Mouse (Mus musculus) midbrain, embryonic 14.5 days (tissue): ENCODE measurements around the gene Nptx1. TPM values are rescaled to one million over a fixed set of nuclear protein-coding genes. Genes with fewer than 3 reads are reported as not detected.
A peak's percentile ranks its signal among the peaks of the same experiment; 100 is the strongest.

Experiments
- ATAC-seq: fragments of 200-750 bp; cut with Nextera tagmentation; 2 replicates; pipeline ENCODE4 v1.8.0; 2017; ENCODE audit warnings: moderate number of reproducible peaks, moderate library complexity; ENCODE audit not compliant: low FRiP score, low TSS enrichment
- DNase-seq: peaks from one replicate; pipeline ENCODE4 v3.0.0-alpha.2; 2015
- H3K27ac ChIP-seq: fragments of 300-500 bp; sonication (generic); replicated peaks from 2 replicates; pipeline ENCODE4 v1.5.1; 2014; ENCODE audit warnings: mild to moderate bottlenecking, low read depth, low read length, moderate library complexity
- H3K27me3 ChIP-seq: fragments of 300-500 bp; sonication (generic); 2 replicates; pipeline ENCODE4 v1.6.1; 2014; ENCODE audit warnings: low read length, control low read depth, mixed read lengths; ENCODE audit not compliant: control insufficient read depth, insufficient read depth
- H3K36me3 ChIP-seq: fragments of 300-500 bp; sonication (generic); 2 replicates; pipeline ENCODE4 v1.6.1; 2014; ENCODE audit warnings: low read length, control low read depth; ENCODE audit not compliant: control insufficient read depth, insufficient read depth
- H3K4me1 ChIP-seq: fragments of 300-500 bp; sonication (generic); 2 replicates; pipeline ENCODE4 v1.6.1; 2014; ENCODE audit warnings: mild to moderate bottlenecking, antibody characterized with exemption, low read length, control low read depth; ENCODE audit not compliant: control insufficient read depth, insufficient read depth
- H3K4me2 ChIP-seq: fragments of 300-500 bp; sonication (generic); 2 replicates; pipeline ENCODE4 v1.6.1; 2014; ENCODE audit warnings: mild to moderate bottlenecking, low read length, moderate library complexity
- H3K4me3 ChIP-seq: fragments of 300-500 bp; sonication (generic); replicated peaks from 2 replicates; pipeline ENCODE4 v1.5.1; 2014; ENCODE audit warnings: low read depth, low read length
- H3K9ac ChIP-seq: fragments of 300-500 bp; sonication (generic); replicated peaks from 2 replicates; pipeline ENCODE4 v1.6.1; 2014; ENCODE audit warnings: mild to moderate bottlenecking, low read length, moderate library complexity
- H3K9me3 ChIP-seq: fragments of 300-500 bp; sonication (generic); 2 replicates; pipeline ENCODE4 v1.6.1; 2016; ENCODE audit warnings: low read length, control low read depth, mixed read lengths; ENCODE audit not compliant: control insufficient read depth
- WGBS: fragments of 180-500 bp; shearing (Covaris S2); extraction: QIAGEN DNeasy Blood & Tissue Kit; methylation state at CpG from one replicate; pipeline ENCODE4 v1.1.7; 2014; 5-methylcytosine and 5-hydroxymethylcytosine counted together
- polyA plus RNA-seq: library from polyadenylated mRNA; unstranded; fragments of >200 nt; fragmentation: Nextera tagmentation; extraction: Ambion mirVana; gene quantifications from 2 replicates; pipeline ENCODE4 v1.2.1, GENCODE M21; 2014

Nptx1 gene
- polyA plus RNA-seq, 1 experiment from 2014 or later, result 10.1 TPM

DNA sequence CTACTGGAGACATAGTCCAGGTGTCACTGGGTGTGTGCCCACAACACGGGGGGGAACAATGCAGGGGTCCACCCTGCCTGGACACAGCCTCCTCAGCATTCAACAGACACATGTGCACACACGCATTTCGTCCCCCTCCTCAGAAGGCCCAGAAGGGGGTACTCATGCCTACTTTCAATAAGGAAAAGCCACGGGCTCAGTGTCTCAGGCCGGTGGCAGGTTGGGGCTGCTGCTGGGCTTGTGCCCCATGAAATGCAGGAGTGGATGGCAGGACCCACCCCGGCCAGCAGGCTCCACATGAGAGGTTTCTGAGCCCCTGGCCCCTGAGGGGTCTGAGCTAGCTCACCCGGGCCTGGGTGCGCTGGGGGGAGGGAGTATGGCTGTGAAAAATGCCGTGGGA, 6.5 kb downstream of the Nptx1 start:
- H3K36me3 ChIP-seq, result no peaks in the 10 kb centered on the region
- peaks cover 5% of the 10 kb centered on the region for H3K27me3 ChIP-seq
- H3K4me1 ChIP-seq, result peaks cover 3% of the 10 kb centered on the region; the same call in 1 of the 2 replicates
- no peaks in the 10 kb centered on the region for H3K9me3 ChIP-seq
- 0 out of 2 replicates have a peak overlapping the region, but pooled peaks have one; percentile 2 for H3K27ac ChIP-seq
- no peak overlapping the region for H3K4me3 ChIP-seq
- no peak overlapping the region for H3K9ac ChIP-seq
- no peak for DNase-seq
- H3K4me2 ChIP-seq, result no peak overlapping the region
- no peak for ATAC-seq
- WGBS, result 75% methylated on average over 9 of the region's 9 CpGs

DNA sequence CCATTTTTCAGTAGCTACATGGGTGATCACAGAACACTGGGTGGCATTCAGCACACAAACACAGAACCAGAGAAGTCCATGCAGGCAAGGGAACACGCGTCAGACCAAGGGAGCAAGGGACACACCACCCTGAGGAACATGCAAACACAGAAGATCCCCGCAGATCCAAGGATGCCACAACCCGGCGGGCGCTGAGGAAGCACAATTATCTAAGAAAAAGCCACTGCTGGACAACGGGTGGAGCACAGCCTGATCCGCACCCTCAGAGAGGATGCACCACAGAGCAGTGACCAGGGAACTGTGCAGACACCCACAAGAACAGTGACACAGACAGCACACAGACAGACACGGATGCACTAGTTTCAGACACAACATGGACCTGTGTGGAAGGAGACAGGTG, 7.0 kb downstream of the Nptx1 start:
- H3K9ac ChIP-seq, result no peak overlapping the region
- ATAC-seq (no peak), DNase-seq (no peak)
- WGBS, result 79% methylated on average over 9 of the region's 9 CpGs
- no peaks in the 10 kb centered on the region for H3K36me3 ChIP-seq
- H3K4me3 ChIP-seq, result no peak overlapping the region
- H3K27ac ChIP-seq, result 0 out of 2 replicates have a peak overlapping the region, but pooled peaks have one; percentile 2
- H3K27me3 ChIP-seq, result peaks cover 5% of the 10 kb centered on the region
- H3K4me2 ChIP-seq, result no peak overlapping the region
- H3K9me3 ChIP-seq, result no peaks in the 10 kb centered on the region
- H3K4me1 ChIP-seq, result no peaks in the 10 kb centered on the region; the same call in 1 of the 2 replicates

DNA sequence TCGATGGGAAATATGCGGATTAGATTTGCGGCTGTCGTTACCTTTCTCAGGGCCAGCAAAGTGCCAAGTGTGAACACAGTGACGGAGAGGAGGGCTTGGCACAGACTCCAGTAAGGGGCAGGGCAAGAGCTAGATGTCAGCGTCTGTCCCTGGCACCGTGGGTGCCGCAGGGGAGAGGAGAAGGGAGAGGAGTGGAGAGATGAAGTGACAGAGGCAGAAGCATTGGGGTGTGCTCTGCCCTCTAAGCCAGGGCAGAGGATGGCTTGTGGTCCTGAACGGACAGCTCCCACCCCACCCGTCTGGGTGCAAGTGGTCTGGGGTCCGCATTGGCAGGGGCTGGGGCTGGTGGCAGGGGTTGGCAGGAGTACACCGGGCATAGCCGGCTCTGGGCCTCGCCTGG, 7.6 kb downstream of the Nptx1 start:
- H3K4me3 ChIP-seq, result no peak overlapping the region
- H3K36me3 ChIP-seq, result no peaks in the 10 kb centered on the region
- ATAC-seq, result no peak
- H3K27ac ChIP-seq, result no peak overlapping the region
- H3K9ac ChIP-seq, result no peak overlapping the region
- H3K9me3 ChIP-seq, result no peaks in the 10 kb centered on the region
- peaks cover 5% of the 10 kb centered on the region; the same call in 1 of the 2 replicates for H3K27me3 ChIP-seq
- no peaks in the 10 kb centered on the region; the same call in 1 of the 2 replicates for H3K4me1 ChIP-seq
- WGBS, result 28% methylated on average over 14 of the region's 14 CpGs
- DNase-seq, result no peak
- 0 out of 2 replicates have a peak overlapping the region, but pooled peaks have one; percentile 1 for H3K4me2 ChIP-seq

DNA sequence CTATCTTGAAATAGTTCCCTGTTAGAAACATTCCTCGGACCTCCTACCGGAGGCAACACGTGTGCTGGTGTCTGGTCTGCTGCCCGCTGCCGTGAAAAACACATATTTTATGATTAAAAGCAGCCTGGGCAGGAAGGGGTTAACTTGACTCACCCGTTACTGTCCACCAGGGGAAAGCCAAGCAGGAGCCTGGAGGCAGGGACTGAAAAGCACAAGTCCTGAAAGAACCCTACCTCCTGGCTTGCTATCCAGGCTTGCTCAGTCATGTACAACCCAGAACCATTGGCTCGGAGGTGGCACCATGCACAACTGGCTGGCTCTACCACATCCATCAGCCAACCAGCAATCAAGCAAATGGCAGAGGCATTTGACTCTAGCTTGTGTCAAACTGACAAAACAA, 13.8 kb downstream of the Nptx1 start:
- H3K27ac ChIP-seq, result no peak overlapping the region
- H3K4me3 ChIP-seq, result no peak overlapping the region
- H3K27me3 ChIP-seq, result no peaks in the 10 kb centered on the region
- H3K9ac ChIP-seq, result no peak overlapping the region
- no peak for ATAC-seq
- no peaks in the 10 kb centered on the region for H3K9me3 ChIP-seq
- H3K4me2 ChIP-seq, result no peak overlapping the region
- H3K4me1 ChIP-seq, result no peaks in the 10 kb centered on the region
- H3K36me3 ChIP-seq, result no peaks in the 10 kb centered on the region
- DNase-seq, result no peak
- 71% methylated on average over 7 of the region's 7 CpGs for WGBS

DNA sequence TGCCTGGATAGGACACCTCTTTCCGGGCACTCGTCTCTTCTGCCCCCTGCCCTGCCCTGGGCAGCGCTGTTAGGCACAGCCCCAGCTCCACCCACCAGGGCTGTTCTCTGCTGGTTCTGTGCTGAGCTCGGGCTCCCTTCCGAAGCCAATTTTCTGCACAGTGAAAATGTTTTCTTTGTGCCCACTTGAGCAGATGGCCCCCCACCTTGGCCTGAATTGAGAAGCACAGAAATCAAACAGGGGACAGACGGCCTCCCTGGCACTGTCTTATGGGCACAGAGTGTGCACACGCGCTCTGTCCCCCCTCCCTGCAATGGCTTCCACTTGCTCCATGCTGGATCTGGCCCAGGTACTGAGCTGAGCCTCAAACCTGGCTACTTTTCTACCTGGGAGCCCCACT, 15.1 kb downstream of the Nptx1 start:
- Histone ChIP-seq H3K4me1 (no peaks in the 10 kb centered on the region), H3K9me3 (no peaks in the 10 kb centered on the region), H3K27me3 (no peaks in the 10 kb centered on the region), H3K36me3 (no peaks in the 10 kb centered on the region), H3K4me2 (no peak overlapping the region), H3K27ac (no peak overlapping the region), H3K4me3 (no peak overlapping the region), H3K9ac (no peak overlapping the region)
- WGBS, result 56% methylated on average over 8 of the region's 8 CpGs
- DNase-seq, result peak; percentile 9
- ATAC-seq, result no peak

DNA sequence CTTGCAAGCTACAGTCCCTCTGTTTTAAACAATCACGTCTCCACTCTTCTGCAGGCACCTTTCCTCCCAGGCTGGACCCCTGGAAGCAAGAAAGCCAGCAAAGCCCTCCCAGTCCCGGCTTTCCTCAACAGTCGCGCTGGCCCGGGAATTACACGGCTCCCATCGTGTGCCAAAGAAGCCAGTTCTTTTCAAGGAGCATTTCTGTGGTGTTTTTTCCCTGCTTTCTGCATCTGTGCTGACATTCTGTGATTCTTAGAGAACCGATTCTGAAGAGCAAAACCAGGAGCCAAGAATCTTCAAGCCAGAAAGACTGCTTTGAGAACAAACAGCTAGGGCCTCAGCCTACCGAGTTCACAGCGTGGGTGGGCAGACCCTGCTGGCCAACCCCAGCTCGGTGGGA, 18.6 kb downstream of the Nptx1 start:
- H3K4me3 ChIP-seq, result no peak overlapping the region
- no peaks in the 10 kb centered on the region for H3K9me3 ChIP-seq
- no peak for ATAC-seq
- DNase-seq, result no peak
- no peaks in the 10 kb centered on the region for H3K27me3 ChIP-seq
- H3K4me1 ChIP-seq, result peaks cover 5% of the 10 kb centered on the region; the same call in 1 of the 2 replicates
- WGBS, result 59% methylated on average over 11 of the region's 11 CpGs
- H3K27ac ChIP-seq, result no peak overlapping the region
- H3K9ac ChIP-seq, result no peak overlapping the region
- no peak overlapping the region for H3K4me2 ChIP-seq
- H3K36me3 ChIP-seq, result no peaks in the 10 kb centered on the region

DNA sequence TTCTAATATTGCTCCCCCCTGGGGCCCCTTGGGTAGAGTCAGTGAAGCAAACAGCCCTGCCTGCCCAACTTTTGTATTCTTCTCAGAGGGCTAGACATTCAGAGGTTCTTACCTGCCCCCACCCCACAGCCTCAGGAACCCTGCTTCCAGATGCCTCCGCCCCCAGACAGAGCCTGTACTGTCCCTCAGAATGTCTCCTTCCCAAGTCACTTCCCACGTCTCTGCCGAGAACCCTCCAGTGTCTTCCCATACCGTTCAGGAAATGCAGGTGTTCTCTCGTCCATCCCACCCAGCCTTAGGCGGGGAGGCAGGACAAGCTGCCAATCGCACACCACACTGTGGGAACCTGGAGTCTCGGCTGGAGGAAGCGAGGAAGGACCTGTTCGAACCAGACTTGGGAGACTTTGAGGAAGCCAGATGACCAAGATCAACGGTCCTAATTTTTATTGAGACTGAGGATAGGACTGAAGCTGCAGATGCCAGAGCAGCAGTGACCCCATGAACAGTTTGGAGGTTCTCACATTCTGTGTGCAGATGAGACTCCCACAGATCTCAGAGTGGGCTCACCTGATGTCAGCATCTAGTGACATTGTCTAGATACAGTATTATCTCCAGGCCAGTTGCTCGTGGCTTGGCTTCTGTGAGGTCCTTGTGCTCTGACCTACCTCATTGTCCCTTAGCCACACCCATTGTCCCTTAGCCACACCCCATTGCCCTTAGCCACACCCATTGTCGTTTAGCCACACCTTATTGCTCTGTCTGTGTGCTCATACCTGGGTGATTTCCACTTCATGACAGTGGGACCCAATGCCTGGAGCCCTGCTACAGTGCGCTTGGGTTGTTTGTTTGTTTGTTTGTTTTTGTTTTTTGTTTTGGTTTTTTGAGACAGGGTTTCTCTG, 21.2 kb downstream of the Nptx1 start:
- H3K4me2 ChIP-seq, result no peak overlapping the region
- no peak overlapping the region for H3K9ac ChIP-seq
- ATAC-seq, result no peak
- no peaks in the 10 kb centered on the region for H3K36me3 ChIP-seq
- peaks cover 5% of the 10 kb centered on the region; the same call in 1 of the 2 replicates for H3K4me1 ChIP-seq
- no peak for DNase-seq
- H3K4me3 ChIP-seq, result no peak overlapping the region
- H3K27me3 ChIP-seq, result no peaks in the 10 kb centered on the region
- H3K9me3 ChIP-seq, result no peaks in the 10 kb centered on the region
- 83% methylated on average over 14 of the region's 14 CpGs for WGBS
- H3K27ac ChIP-seq, result no peak overlapping the region

DNA sequence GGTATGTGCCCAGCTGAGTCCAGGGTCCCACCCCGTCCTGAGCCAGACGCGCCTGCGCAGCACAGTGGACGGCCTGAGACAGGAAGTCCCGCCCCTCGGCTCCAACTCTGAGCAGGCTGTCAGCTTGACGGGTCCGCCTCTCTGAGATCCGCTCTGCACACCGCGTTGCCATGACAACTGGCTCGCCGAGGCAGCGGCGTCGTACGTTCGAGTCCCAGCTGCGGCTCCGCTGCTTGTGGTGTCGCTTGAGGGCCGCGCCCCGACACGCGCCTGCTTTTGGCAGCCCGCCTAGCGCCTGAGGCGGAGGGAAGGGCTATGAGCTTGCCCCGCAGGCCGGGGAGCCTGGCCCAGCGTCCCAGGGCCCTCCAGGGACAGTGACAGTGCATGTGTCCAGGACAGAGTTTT, 23.0 kb downstream of the Nptx1 start:
- Histone ChIP-seq H3K4me2 (peak overlapping the region; percentile 57), H3K4me1 (peaks cover 5% of the 10 kb centered on the region; the same call in 1 of the 2 replicates), H3K36me3 (no peaks in the 10 kb centered on the region), H3K9ac (peak overlapping the region; percentile 43; the same call in 1 of the 2 replicates), H3K27me3 (no peaks in the 10 kb centered on the region), H3K4me3 (peak overlapping the region; percentile 32), H3K27ac (peak overlapping the region; percentile 49; the same call in 1 of the 2 replicates), H3K9me3 (no peaks in the 10 kb centered on the region)
- 2% methylated on average over 33 of the region's 33 CpGs for WGBS
- peak; percentile 92 for ATAC-seq
- peak; percentile 97 for DNase-seq

DNA sequence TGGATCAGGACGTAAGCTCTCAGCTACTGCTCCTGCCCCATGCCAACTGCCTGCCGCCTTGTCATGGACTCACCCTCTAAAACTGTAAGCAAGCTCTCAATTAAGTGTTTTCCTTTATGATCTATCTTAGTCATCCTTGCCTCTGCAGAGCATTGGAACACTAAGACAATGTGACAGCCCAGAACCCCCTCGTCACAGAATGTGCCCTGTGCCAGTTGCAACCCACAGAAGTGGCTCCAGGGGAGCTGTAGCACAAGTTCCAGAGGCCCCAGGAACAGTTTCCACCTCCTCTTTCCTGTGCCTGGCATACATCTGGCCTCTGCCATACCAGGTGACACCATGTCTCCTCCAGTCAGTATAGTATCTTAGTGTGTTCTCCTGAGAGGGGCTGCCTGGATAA, 24.2 kb downstream of the Nptx1 start:
- H3K4me3 ChIP-seq, result no peak overlapping the region
- no peak overlapping the region for H3K4me2 ChIP-seq
- no peaks in the 10 kb centered on the region for H3K27me3 ChIP-seq
- H3K36me3 ChIP-seq, result no peaks in the 10 kb centered on the region
- peaks cover 5% of the 10 kb centered on the region; the same call in 1 of the 2 replicates for H3K4me1 ChIP-seq
- no peak for ATAC-seq
- no peaks in the 10 kb centered on the region for H3K9me3 ChIP-seq
- H3K9ac ChIP-seq, result no peak overlapping the region
- H3K27ac ChIP-seq, result no peak overlapping the region
- DNase-seq, result no peak
- WGBS, result 92% methylated on average over 3 of the region's 3 CpGs
